In genomic region chr17:27151411-27151810, GRCm38 (mm10) we compare ENCODE assay signal across 9 mouse cellular contexts. TPM values are rescaled to one million over a fixed set of nuclear protein-coding genes. Genes with fewer than 3 reads are reported as not detected.
DNase-seq lines count a peak whose midpoint lies in the region; ATAC-seq lines count a peak whose summit lies in the region.
"Had no signal": no experiment of that assay in that cellular context is flagged by ENCODE, and none has a peak within 500 bp of the region (broad histone marks: within the 10 kb centered on the region; RNA-seq: fewer than 3 reads in every experiment).

No protein-coding gene starts in this region.

- DNase-seq in forebrain, embryonic 11.5 days (ENCODE audit: low spot score): peak; percentile 71
- no peak for DNase-seq in forebrain, embryonic 14.5 days (ENCODE audit: low spot score)
- DNase-seq in lung, postnatal 14 days: peak; percentile 41
- no peak for DNase-seq in lung, postnatal 25 days (ENCODE audit: low spot score)
- peak; percentile 47 for DNase-seq in thymus, postnatal 14 days
- DNase-seq in embryo, embryonic 10.5 days (ENCODE audit: low spot score): no peak

- no peaks in the 10 kb centered on the region for H3K27me3 ChIP-seq in forebrain, embryonic 11.5 days (ENCODE audit: control insufficient read depth, insufficient read depth, low read length)
- H3K27me3 ChIP-seq in forebrain, embryonic 14.5 days (replicated peaks; ENCODE audit: control insufficient read depth, insufficient read depth, low read length): no peaks in the 10 kb centered on the region
- 0 out of 2 replicates have a peak, but pooled peaks cover 3% of the 10 kb centered on the region for H3K27me3 ChIP-seq in heart, embryonic 11.5 days (ENCODE audit: control insufficient read depth, insufficient read depth, low read length)

- no peaks in the 10 kb centered on the region for H3K36me3 ChIP-seq in forebrain, embryonic 11.5 days (ENCODE audit: control insufficient read depth, insufficient read depth, low read length)
- no peaks in the 10 kb centered on the region for H3K36me3 ChIP-seq in forebrain, embryonic 14.5 days (ENCODE audit: control insufficient read depth, insufficient read depth, low read length)
- H3K36me3 ChIP-seq in heart, embryonic 11.5 days (ENCODE audit: control insufficient read depth, insufficient read depth, low read length): no peaks in the 10 kb centered on the region
- H3K36me3 ChIP-seq: kidney, embryonic 15.5 days had no signal

- 71% methylated on average over 8 of the region's 8 CpGs for WGBS in forebrain, embryonic 11.5 days
- WGBS in forebrain, embryonic 14.5 days: 73% methylated on average over 8 of the region's 8 CpGs
- WGBS in heart, embryonic 11.5 days (ENCODE audit: insufficient replicate concordance): 71% methylated on average over 8 of the region's 8 CpGs

- no peak overlapping the region for H3K9ac ChIP-seq in forebrain, embryonic 11.5 days (ENCODE audit: low read length)
- no peak overlapping the region for H3K9ac ChIP-seq in forebrain, embryonic 14.5 days (ENCODE audit: low read length)
- no peak overlapping the region for H3K9ac ChIP-seq in heart, embryonic 11.5 days (ENCODE audit: low read depth, low read length)
- H3K9ac ChIP-seq: kidney, embryonic 15.5 days had no signal

- H3K27ac ChIP-seq in forebrain, embryonic 11.5 days (ENCODE audit: low read depth, low read length): no peak overlapping the region
- no peak overlapping the region for H3K27ac ChIP-seq in forebrain, embryonic 14.5 days (ENCODE audit: low read depth, low read length)
- H3K27ac ChIP-seq in heart, embryonic 11.5 days (ENCODE audit: low read depth, low read length): no peak overlapping the region
- H3K27ac ChIP-seq: kidney, embryonic 15.5 days had no signal

- H3K9me3 ChIP-seq in forebrain, embryonic 11.5 days (ENCODE audit: control insufficient read depth, low read length): no peaks in the 10 kb centered on the region
- no peaks in the 10 kb centered on the region for H3K9me3 ChIP-seq in forebrain, embryonic 14.5 days (replicated peaks; ENCODE audit: control insufficient read depth, low read length)
- H3K9me3 ChIP-seq in heart, embryonic 11.5 days (replicated peaks; ENCODE audit: control insufficient read depth, low read length): no peaks in the 10 kb centered on the region
- H3K9me3 ChIP-seq: kidney, embryonic 15.5 days had no signal

- H3K4me2 ChIP-seq in forebrain, embryonic 11.5 days (ENCODE audit: low read depth, low read length, severe bottlenecking): no peak overlapping the region
- no peak overlapping the region for H3K4me2 ChIP-seq in forebrain, embryonic 14.5 days (ENCODE audit: low read length)
- no peak overlapping the region for H3K4me2 ChIP-seq in heart, embryonic 11.5 days
- H3K4me2 ChIP-seq: kidney, embryonic 15.5 days had no signal

- H3K4me1 ChIP-seq in forebrain, embryonic 11.5 days (replicated peaks; ENCODE audit: control insufficient read depth, insufficient read depth, low read length): 0 out of 2 replicates have a peak, but pooled peaks cover 1% of the 10 kb centered on the region
- peaks cover 4% of the 10 kb centered on the region; the same call in 1 of the 2 replicates for H3K4me1 ChIP-seq in forebrain, embryonic 14.5 days (ENCODE audit: control insufficient read depth, insufficient read depth, low read length)
- peaks cover 16% of the 10 kb centered on the region for H3K4me1 ChIP-seq in heart, embryonic 11.5 days (ENCODE audit: control insufficient read depth, insufficient read depth, low read length)

- no peak overlapping the region for H3K4me3 ChIP-seq in forebrain, embryonic 11.5 days (ENCODE audit: low read depth, low read length)
- H3K4me3 ChIP-seq in forebrain, embryonic 14.5 days (ENCODE audit: low read depth, low read length): no peak overlapping the region
- no peak overlapping the region for H3K4me3 ChIP-seq in heart, embryonic 11.5 days (ENCODE audit: low read depth, low read length)
- H3K4me3 ChIP-seq: kidney, embryonic 15.5 days had no signal

- no peak for ATAC-seq in forebrain, embryonic 11.5 days (replicated peaks; ENCODE audit: low FRiP score)
- no peak for ATAC-seq in forebrain, embryonic 14.5 days
- ATAC-seq in erythroid progenitor cell, adult 5-6 weeks (replicated peaks; ENCODE audit: low FRiP score, poor library complexity, severe bottlenecking): peak; percentile 64
- ATAC-seq in heart, embryonic 11.5 days (replicated peaks; ENCODE audit: insufficient number of reproducible peaks, low FRiP score, low TSS enrichment): no peak

RNA-seq across cellular contexts. Expression of gene Ip6k3, which starts 16.2 kb away (rescaled TPM):
- polyA plus RNA-seq in forebrain, embryonic 11.5 days (2014; fragmentation: Nextera tagmentation; extraction: Ambion mirVana): 0.08 and 0.19 TPM in 2 replicates
- polyA plus RNA-seq in forebrain, embryonic 14.5 days (2014; fragmentation: Nextera tagmentation; extraction: Ambion mirVana): 0.21 and 0.28 TPM in 2 replicates
- total RNA-seq in erythroid progenitor cell, adult 5-6 weeks (2015; ENCODE audit: low replicate concordance): not detected in 2 replicates
- total RNA-seq in erythroid progenitor cell, adult 5-6 weeks (2017; ENCODE audit: low replicate concordance): not detected in 2 replicates
- 0.15 and 0.26 TPM in 2 replicates for polyA plus RNA-seq in heart, embryonic 11.5 days (2014; fragmentation: Nextera tagmentation; extraction: Ambion mirVana)

RNA-seq across cellular contexts. Expression of gene Uqcc2, which starts 17.7 kb away (rescaled TPM):
- 330 and 336 TPM in 2 replicates for polyA plus RNA-seq in forebrain, embryonic 11.5 days (2014; fragmentation: Nextera tagmentation; extraction: Ambion mirVana)
- 360 and 385 TPM in 2 replicates for polyA plus RNA-seq in forebrain, embryonic 14.5 days (2014; fragmentation: Nextera tagmentation; extraction: Ambion mirVana)
- 9.6 and 33.9 TPM in 2 replicates for total RNA-seq in erythroid progenitor cell, adult 5-6 weeks (2015; ENCODE audit: low replicate concordance)
- 4.2 and 39.0 TPM in 2 replicates for total RNA-seq in erythroid progenitor cell, adult 5-6 weeks (2017; ENCODE audit: low replicate concordance)
- polyA plus RNA-seq in heart, embryonic 11.5 days (2014; fragmentation: Nextera tagmentation; extraction: Ambion mirVana): 363 and 374 TPM in 2 replicates

RNA-seq across cellular contexts. Expression of gene Lemd2, which starts 52.9 kb away (rescaled TPM):
- polyA plus RNA-seq in forebrain, embryonic 11.5 days (2014; fragmentation: Nextera tagmentation; extraction: Ambion mirVana): 18.1 and 27.8 TPM in 2 replicates
- polyA plus RNA-seq in forebrain, embryonic 14.5 days (2014; fragmentation: Nextera tagmentation; extraction: Ambion mirVana): 11.3 and 14.8 TPM in 2 replicates
- total RNA-seq in erythroid progenitor cell, adult 5-6 weeks (2015; ENCODE audit: low replicate concordance): 14.1 and 49.5 TPM in 2 replicates
- 17.6 and 31.8 TPM in 2 replicates for total RNA-seq in erythroid progenitor cell, adult 5-6 weeks (2017; ENCODE audit: low replicate concordance)
- polyA plus RNA-seq in heart, embryonic 11.5 days (2014; fragmentation: Nextera tagmentation; extraction: Ambion mirVana): 6.7 and 8.4 TPM in 2 replicates

Comparison
In these comparisons a context has a peak if more than half of its experiments do, and no peak if none do; other contexts are left out.
1. DNase-seq: peak in forebrain, embryonic 11.5 days (single experiment), lung, postnatal 14 days (single experiment) and thymus, postnatal 14 days (single experiment); none in forebrain, embryonic 14.5 days (single experiment), lung, postnatal 25 days (single experiment) and embryo, embryonic 10.5 days (single experiment).